Mouse (Mus musculus): ENCODE data around the gene Kctd7. TPM values are rescaled to one million over a fixed set of nuclear protein-coding genes. Genes with fewer than 3 reads are reported as not detected.

Kctd7 gene
- polyA plus RNA-seq, 1 experiment from 2014 or later, result 3.7 TPM

DNA sequence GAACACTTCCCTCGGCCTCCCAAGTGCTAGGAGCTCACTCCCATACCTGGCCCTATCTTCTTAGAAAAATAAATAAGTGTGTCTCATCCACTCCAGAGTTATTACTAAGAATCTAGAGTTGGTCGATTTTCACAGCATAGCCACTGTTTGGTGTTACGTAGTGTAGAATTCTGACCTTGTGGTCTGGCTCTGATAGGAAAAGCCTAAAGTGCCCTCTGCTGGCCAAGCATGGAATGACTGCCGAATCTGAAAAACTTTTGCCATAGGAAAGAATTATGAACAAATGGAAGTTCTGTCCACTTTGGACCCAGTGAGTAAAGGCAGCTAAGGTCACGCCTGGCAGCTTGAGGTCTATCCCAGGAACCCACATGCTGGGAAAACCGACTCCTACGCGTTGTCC is 5.3 kb upstream of the Kctd7 start:
- Histone ChIP-seq H3K4me2 (ENCODE audit: low read depth, low read length) (no peak overlapping the region), H3K36me3 (ENCODE audit: control insufficient read depth, insufficient read depth, low read length) (no peaks in the 10 kb centered on the region), H3K4me1 (ENCODE audit: control insufficient read depth, insufficient read depth, low read length) (peaks cover 6% of the 10 kb centered on the region; the same call in 1 of the 2 replicates), H3K9ac (ENCODE audit: low read depth, low read length) (no peak overlapping the region), H3K9me3 (ENCODE audit: control insufficient read depth, low read length) (no peaks in the 10 kb centered on the region), H3K4me3 (ENCODE audit: low read length) (no peak overlapping the region), H3K27ac (ENCODE audit: low read length) (no peak overlapping the region), H3K27me3 (replicated peaks; ENCODE audit: control insufficient read depth, insufficient read depth, low read length) (no peaks in the 10 kb centered on the region)
- WGBS, result 23% methylated on average over 8 of the region's 8 CpGs
- ATAC-seq, result no peak

DNA sequence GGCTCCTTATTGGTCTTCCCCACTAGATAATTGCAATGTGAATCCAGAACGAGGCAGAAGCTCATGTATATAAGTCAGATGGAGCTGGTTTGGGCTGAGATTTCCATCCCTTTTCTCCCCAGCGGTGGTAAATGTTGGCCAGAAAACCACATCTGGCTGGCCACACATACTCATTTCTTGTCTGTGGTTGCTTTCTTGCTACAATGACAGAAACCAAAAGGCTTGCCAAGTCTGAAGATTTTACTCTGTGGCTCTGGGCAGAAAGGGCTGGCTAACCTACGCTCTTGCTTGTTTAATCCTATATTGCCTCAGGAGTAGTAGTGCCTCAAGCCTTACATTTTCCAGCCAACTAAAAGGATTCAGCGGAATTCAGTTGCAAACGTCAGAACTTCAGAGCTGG is 3.5 kb upstream of the Kctd7 start:
- Histone ChIP-seq H3K36me3 (ENCODE audit: control insufficient read depth, insufficient read depth, low read length) (no peaks in the 10 kb centered on the region), H3K4me3 (ENCODE audit: low read length) (no peak overlapping the region), H3K27ac (ENCODE audit: low read length) (no peak overlapping the region), H3K4me1 (ENCODE audit: control insufficient read depth, insufficient read depth, low read length) (peaks cover 11% of the 10 kb centered on the region), H3K9me3 (ENCODE audit: control insufficient read depth, low read length) (no peaks in the 10 kb centered on the region), H3K9ac (ENCODE audit: low read depth, low read length) (no peak overlapping the region), H3K27me3 (replicated peaks; ENCODE audit: control insufficient read depth, insufficient read depth, low read length) (no peaks in the 10 kb centered on the region), H3K4me2 (ENCODE audit: low read depth, low read length) (no peak overlapping the region)
- ATAC-seq, result no peak
- WGBS, result 83% methylated on average over 5 of the region's 5 CpGs

DNA sequence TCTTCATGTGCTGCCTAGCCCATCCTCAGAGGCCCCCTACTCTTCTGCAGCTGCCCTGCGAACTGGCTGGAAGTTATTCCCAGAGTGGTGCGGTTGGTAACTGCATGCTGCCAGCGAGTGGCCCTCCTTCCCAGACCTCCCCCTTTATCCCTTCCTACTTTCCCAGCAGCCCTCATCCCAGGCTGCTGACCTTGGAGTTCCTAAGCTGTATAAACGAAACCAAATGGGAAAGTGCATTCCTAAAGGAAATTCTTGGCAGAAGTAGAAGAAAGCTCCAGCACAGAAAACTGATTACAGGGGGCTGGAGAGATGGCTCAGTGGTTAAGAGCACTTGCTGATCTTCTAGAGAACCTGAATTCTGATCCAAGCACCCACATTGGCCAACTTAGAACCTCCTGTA is 2.6 kb upstream of the Kctd7 start:
- Histone ChIP-seq H3K27ac (ENCODE audit: low read length) (0 out of 2 replicates have a peak overlapping the region, but pooled peaks have one; percentile 19), H3K4me1 (ENCODE audit: control insufficient read depth, insufficient read depth, low read length) (peaks cover 11% of the 10 kb centered on the region)
- WGBS, result 41% methylated on average over 4 of the region's 4 CpGs

DNA sequence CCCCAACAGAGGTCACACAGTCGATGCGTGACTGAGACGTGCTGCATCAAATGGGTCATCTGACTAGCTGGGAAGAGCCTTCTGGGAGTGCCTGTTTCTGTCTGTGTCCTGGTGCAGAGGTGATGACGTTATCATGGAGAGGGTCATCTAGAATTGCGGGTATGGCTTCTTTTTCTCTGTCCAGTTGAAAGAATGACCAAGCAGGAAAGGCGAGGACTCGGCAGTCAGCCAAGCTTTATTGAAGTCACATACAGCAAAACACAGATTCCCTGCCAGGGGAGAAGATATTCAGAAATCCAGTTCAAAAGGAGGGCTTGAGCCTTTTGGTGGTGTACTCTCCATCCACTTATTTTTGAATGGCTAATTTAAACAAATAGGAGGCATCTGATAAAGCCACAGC is 1.6 kb upstream of the Kctd7 start:
- 91% methylated on average over 7 of the region's 7 CpGs for WGBS
- no peak overlapping the region for H3K9ac ChIP-seq (ENCODE audit: low read depth, low read length)
- no peaks in the 10 kb centered on the region for H3K27me3 ChIP-seq (replicated peaks; ENCODE audit: control insufficient read depth, insufficient read depth, low read length)
- H3K36me3 ChIP-seq (ENCODE audit: control insufficient read depth, insufficient read depth, low read length), result no peaks in the 10 kb centered on the region
- ATAC-seq, result no peak
- H3K4me3 ChIP-seq (ENCODE audit: low read length), result no peak overlapping the region
- H3K4me1 ChIP-seq (ENCODE audit: control insufficient read depth, insufficient read depth, low read length), result peaks cover 11% of the 10 kb centered on the region
- no peak overlapping the region for H3K27ac ChIP-seq (ENCODE audit: low read length)
- no peaks in the 10 kb centered on the region for H3K9me3 ChIP-seq (ENCODE audit: control insufficient read depth, low read length)
- H3K4me2 ChIP-seq (ENCODE audit: low read depth, low read length), result no peak overlapping the region

More for the DNA sequence above, 2.6 kb upstream of the Kctd7 start:
- Histone ChIP-seq H3K4me3 (ENCODE audit: low read length) (no peak overlapping the region), H3K27me3 (replicated peaks; ENCODE audit: control insufficient read depth, insufficient read depth, low read length) (no peaks in the 10 kb centered on the region), H3K9ac (ENCODE audit: low read depth, low read length) (no peak overlapping the region), H3K9me3 (ENCODE audit: control insufficient read depth, low read length) (no peaks in the 10 kb centered on the region), H3K36me3 (ENCODE audit: control insufficient read depth, insufficient read depth, low read length) (no peaks in the 10 kb centered on the region), H3K4me2 (ENCODE audit: low read depth, low read length) (no peak overlapping the region)
- ATAC-seq, result no peak

DNA sequence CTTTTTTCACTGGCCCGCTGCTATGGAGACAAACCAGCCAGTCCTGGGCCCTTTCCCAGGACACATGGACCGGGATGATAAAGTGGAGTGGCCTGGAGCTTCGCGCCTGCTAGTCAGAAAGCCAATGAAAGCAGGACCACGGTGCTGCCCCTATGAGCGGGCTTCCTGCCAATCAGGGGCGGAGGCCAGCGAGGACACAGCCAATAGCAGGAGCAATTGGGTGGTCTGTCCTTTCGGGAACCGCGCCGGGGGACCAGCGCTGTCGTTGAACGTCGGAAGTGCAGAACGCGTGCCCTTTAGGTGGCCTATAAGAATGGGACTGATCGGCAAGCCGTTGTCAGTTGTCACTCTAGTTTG is 706 bp upstream of the Kctd7 start:
- Histone ChIP-seq H3K36me3 (ENCODE audit: control insufficient read depth, insufficient read depth, low read length) (no peaks in the 10 kb centered on the region), H3K4me2 (ENCODE audit: low read depth, low read length) (peak overlapping the region; percentile 95), H3K4me3 (ENCODE audit: low read length) (peak overlapping the region; percentile 70), H3K27me3 (replicated peaks; ENCODE audit: control insufficient read depth, insufficient read depth, low read length) (no peaks in the 10 kb centered on the region), H3K27ac (ENCODE audit: low read length) (peak overlapping the region; percentile 57; the same call in 1 of the 2 replicates), H3K9me3 (ENCODE audit: control insufficient read depth, low read length) (no peaks in the 10 kb centered on the region), H3K4me1 (ENCODE audit: control insufficient read depth, insufficient read depth, low read length) (peaks cover 11% of the 10 kb centered on the region), H3K9ac (ENCODE audit: low read depth, low read length) (peak overlapping the region; percentile 51)
- ATAC-seq, result peak; percentile 47
- WGBS, result 3% methylated on average over 20 of the region's 20 CpGs

DNA sequence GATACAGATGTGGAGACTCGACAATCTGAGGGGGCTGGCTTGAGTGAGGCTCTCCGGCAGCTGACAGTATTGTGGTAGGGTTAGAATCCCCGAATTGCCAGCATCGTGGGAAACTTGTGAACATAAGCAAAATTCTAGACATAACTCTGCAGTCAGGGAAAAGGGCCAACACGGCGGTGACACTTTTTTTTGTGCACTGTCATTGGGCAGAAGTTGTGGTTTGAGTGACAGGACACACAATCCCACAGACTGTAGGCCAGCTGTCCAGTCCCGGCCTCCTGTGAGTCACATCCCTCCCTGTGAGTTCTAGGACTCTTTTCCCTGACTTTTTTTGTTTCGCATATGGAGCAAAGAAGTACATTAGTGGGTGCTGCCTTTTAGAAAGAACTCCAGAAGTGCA is 1.3 kb downstream of the Kctd7 start:
- WGBS, result 79% methylated on average over 8 of the region's 8 CpGs
- Histone ChIP-seq H3K36me3 (ENCODE audit: control insufficient read depth, insufficient read depth, low read length) (no peaks in the 10 kb centered on the region), H3K4me2 (ENCODE audit: low read depth, low read length) (peak overlapping the region; percentile 95; the same call in 1 of the 2 replicates), H3K27me3 (replicated peaks; ENCODE audit: control insufficient read depth, insufficient read depth, low read length) (no peaks in the 10 kb centered on the region), H3K9ac (ENCODE audit: low read depth, low read length) (no peak overlapping the region), H3K9me3 (ENCODE audit: control insufficient read depth, low read length) (no peaks in the 10 kb centered on the region), H3K4me3 (ENCODE audit: low read length) (no peak overlapping the region), H3K4me1 (ENCODE audit: control insufficient read depth, insufficient read depth, low read length) (peaks cover 11% of the 10 kb centered on the region), H3K27ac (ENCODE audit: low read length) (no peak overlapping the region)
- no peak for ATAC-seq

DNA sequence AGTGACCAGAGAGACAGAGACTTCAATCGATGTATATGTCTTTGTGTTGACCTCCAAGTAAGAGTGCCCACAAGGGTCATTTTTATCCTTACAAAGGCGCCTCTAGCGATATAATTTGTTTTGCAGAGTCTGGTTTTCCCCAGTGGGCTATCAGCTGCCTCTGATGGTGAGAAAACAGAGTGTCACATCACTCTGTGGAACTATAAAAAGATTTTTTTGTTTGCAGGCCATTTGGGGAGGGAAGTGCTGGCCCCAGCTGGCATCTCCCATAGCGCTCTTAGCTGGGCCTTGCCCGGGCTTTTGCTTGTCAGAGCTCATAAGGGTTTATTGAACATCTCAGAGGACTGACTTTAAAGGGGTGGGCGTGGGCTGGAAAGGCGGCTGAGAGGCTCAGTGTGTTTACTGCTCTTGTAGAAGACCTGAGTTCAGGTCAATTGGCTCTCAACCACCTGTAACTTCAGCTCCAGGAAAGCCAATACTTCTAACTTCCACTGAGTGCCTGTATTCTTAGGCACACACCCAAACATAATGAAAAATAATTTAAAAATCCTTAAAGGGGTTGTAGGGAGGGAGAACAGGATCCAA is 5.2 kb downstream of the Kctd7 start:
- no peaks in the 10 kb centered on the region for H3K36me3 ChIP-seq (ENCODE audit: control insufficient read depth, insufficient read depth, low read length)
- peaks cover 5% of the 10 kb centered on the region for H3K4me1 ChIP-seq (ENCODE audit: control insufficient read depth, insufficient read depth, low read length)
- no peak overlapping the region for H3K9ac ChIP-seq (ENCODE audit: low read depth, low read length)
- no peak overlapping the region for H3K4me3 ChIP-seq (ENCODE audit: low read length)
- H3K27me3 ChIP-seq (replicated peaks; ENCODE audit: control insufficient read depth, insufficient read depth, low read length), result no peaks in the 10 kb centered on the region
- no peak for ATAC-seq
- no peaks in the 10 kb centered on the region for H3K9me3 ChIP-seq (ENCODE audit: control insufficient read depth, low read length)
- WGBS, result 70% methylated on average over 7 of the region's 7 CpGs
- no peak overlapping the region for H3K4me2 ChIP-seq (ENCODE audit: low read depth, low read length)
- H3K27ac ChIP-seq (ENCODE audit: low read length), result no peak overlapping the region

DNA sequence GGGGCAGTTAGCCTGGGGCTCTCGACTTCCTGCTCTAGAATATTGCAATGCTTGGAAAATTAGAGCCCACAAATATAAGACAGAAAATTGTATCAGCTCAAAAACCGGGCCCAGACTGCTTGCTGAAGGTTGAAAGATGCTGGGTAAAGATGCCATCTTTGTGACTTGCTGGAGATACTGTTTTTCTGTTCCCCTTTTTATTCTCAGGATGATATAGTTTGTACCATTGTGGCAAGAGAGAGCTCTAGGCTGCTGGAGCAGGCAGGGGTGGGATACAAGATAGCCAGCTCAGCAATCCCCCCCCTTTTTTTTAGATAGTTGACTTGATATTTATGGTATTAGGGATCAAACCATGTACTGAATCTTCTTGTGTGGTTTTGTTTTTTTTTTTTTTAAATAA is 9.6 kb downstream of the Kctd7 start:
- Histone ChIP-seq H3K4me3 (ENCODE audit: low read length) (no peak overlapping the region), H3K27ac (ENCODE audit: low read length) (no peak overlapping the region), H3K4me2 (ENCODE audit: low read depth, low read length) (no peak overlapping the region), H3K4me1 (ENCODE audit: control insufficient read depth, insufficient read depth, low read length) (no peaks in the 10 kb centered on the region), H3K27me3 (replicated peaks; ENCODE audit: control insufficient read depth, insufficient read depth, low read length) (no peaks in the 10 kb centered on the region), H3K9me3 (ENCODE audit: control insufficient read depth, low read length) (no peaks in the 10 kb centered on the region), H3K36me3 (ENCODE audit: control insufficient read depth, insufficient read depth, low read length) (no peaks in the 10 kb centered on the region), H3K9ac (ENCODE audit: low read depth, low read length) (no peak overlapping the region)
- no peak for ATAC-seq
- WGBS, result 87% methylated on average over 2 of the region's 2 CpGs

DNA sequence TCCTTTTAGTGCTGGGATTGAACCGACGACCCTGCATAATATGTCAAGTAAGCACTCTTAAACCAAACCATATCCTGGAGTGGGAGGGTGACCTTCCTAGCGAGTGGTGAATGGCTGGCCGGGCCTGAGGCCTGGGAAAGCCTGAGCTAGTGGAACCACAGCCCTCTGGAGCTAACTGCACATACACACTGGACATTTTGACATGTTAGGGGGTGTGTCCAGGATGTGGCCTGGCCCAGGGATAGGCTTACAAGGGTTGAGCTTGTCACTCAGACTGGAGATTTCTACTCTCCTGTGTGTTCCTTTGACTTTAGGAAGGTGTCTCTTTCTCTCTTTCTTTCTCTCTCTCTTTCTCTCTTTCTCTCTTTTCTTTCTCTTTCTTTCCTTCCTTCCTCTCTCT is 13.9 kb downstream of the Kctd7 start:
- no peak overlapping the region for H3K9ac ChIP-seq (ENCODE audit: low read depth, low read length)
- H3K4me3 ChIP-seq (ENCODE audit: low read length), result no peak overlapping the region
- no peak overlapping the region for H3K27ac ChIP-seq (ENCODE audit: low read length)
- no peak overlapping the region for H3K4me2 ChIP-seq (ENCODE audit: low read depth, low read length)
- no peaks in the 10 kb centered on the region for H3K4me1 ChIP-seq (ENCODE audit: control insufficient read depth, insufficient read depth, low read length)
- H3K36me3 ChIP-seq (ENCODE audit: control insufficient read depth, insufficient read depth, low read length), result no peaks in the 10 kb centered on the region
- ATAC-seq, result no peak
- 74% methylated on average over 4 of the region's 4 CpGs for WGBS
- H3K9me3 ChIP-seq (ENCODE audit: control insufficient read depth, low read length), result no peaks in the 10 kb centered on the region
- H3K27me3 ChIP-seq (replicated peaks; ENCODE audit: control insufficient read depth, insufficient read depth, low read length), result no peaks in the 10 kb centered on the region

DNA sequence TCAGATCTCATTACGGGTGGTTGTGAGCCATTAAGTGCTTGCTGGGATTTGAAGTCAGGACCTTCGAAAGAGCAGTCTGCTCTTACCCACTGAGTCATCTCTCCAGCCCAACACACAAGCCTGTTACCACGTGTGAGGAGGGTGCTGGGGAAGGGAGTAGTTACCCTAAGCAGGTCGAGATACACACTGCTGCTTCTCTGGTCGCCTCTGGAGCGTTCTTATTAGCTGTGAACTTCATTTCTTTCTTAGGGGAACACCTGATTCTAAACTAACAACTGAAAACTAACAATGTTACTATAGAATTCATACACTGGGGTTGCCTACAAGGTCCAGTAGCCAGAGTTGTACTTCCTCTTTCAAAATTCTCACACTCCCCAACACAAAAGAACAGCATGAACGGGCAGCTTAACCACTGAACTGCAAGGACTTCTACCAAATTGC is 15.1 kb downstream of the Kctd7 start:
- Histone ChIP-seq H3K9me3 (ENCODE audit: control insufficient read depth, low read length) (no peaks in the 10 kb centered on the region), H3K27ac (ENCODE audit: low read length) (no peak overlapping the region), H3K4me2 (ENCODE audit: low read depth, low read length) (no peak overlapping the region), H3K4me3 (ENCODE audit: low read length) (no peak overlapping the region), H3K36me3 (ENCODE audit: control insufficient read depth, insufficient read depth, low read length) (no peaks in the 10 kb centered on the region), H3K27me3 (replicated peaks; ENCODE audit: control insufficient read depth, insufficient read depth, low read length) (no peaks in the 10 kb centered on the region), H3K9ac (ENCODE audit: low read depth, low read length) (no peak overlapping the region), H3K4me1 (ENCODE audit: control insufficient read depth, insufficient read depth, low read length) (no peaks in the 10 kb centered on the region)
- 62% methylated on average over 7 of the region's 7 CpGs for WGBS
- ATAC-seq, result no peak
